Mouse (Mus musculus): ENCODE measurements around the gene Rasgef1a. TPM values are rescaled to one million over a fixed set of nuclear protein-coding genes. Genes with fewer than 3 reads are reported as not detected.

Rasgef1a gene
- polyA plus RNA-seq (2014; fragmentation: Illumina TruSeq; extraction: RNeasy Lipid Tissue Mini Kit (QIAGEN cat#74804); ENCODE audit: low read depth, low replicate concordance) = 0.23 TPM

DNA sequence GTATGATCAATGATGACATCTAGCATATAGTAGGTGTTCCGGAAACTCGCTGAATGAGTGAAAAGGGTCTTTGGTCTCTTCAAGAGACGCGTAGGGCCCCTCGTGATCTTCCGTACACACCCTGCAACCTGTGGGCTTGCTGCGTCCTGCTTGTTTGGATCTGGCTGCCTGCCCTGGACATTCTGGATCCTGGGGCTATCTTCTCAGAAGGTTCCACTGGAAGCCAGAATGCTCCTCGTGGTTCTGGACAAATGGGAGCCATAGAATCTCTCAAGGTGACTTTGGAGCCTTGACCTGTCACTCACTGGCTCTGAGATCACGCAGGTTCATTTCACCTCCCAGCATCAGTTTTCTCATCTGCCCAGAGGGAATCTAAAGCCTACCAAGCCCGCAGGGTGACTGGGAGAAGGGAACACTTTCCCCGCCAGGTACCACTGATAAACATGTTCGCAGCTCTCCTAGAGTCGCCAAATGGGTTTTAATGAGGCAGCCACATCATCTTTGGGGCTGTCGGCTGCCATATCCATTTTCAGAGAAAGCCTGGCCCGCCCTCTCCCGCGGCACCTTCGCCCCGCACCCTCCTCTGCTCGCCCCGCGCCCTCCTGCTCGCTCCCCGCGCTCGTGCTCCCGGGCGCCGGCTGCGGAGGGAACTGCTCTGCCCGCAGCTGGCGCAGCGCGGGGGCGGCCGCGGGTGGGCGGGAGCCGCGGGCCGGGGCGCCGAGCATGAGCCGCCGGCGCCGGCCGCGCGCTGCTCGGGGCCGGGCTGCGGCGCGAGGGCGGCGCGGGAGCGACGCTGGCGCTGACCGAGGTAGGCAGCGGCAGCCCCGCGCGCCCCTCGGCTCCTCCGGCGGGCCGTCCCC is at the start of gene Rasgef1a:
Gene Rasgef1a, plus strand, starts transcription at position 683 of the 860 bp plus-strand sequence.

DNA sequence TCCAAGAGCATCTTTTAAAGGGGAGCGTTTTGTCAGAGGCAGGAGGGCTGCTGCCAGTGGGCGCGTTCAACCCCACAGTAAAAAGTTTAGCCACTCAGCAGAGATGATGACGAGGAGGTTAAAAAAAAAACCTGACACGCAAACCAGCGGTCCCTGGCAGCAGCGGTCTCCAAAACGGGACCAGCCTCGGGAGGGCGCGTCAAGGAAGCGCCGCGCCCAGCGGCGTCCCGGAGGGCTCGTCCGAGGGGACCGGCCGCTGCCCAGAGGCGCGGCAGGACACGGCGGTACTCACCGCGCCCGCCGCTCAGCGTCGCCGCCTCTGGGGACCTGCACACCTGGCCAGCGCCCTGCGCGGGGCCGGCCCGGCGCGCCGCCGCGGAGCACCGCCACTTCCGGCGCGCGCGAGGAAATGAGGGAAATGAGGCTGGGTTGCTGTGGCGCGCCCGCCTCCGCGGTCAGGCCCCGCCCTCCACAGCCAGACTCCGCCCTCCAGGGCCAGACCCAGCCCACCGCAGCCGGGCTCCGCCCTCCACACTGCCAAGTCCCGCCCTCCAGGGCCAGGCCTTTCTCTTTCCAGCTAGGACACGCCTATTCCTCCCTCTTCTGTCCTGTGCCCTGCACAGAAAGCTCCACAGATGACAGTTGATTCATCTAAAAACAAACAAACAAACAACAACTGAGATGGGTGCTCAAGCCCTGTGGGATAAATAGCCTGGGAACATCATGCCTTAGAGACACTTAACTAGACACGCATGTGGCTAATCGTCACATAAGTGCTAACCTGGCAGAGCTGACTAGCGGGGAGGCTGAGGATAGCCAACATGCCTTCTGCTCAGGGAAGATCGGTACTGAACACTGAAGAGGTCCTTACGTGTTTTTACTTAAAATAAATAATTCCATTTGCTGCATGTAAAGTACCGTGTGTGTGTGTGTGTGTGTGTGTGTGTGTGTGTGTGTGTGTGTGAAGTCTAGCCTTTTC is 127.8 kb downstream of the Rasgef1a start, which contains the start of gene Csgalnact2:
Gene Csgalnact2, minus strand, starts transcription at position 410 of the 979 bp plus-strand sequence.

Other genes with a start within 250 kb of the Rasgef1a start
- gene Zfp637, start 170.3 kb upstream of the Rasgef1a start, polyA plus RNA-seq (2014; fragmentation: Illumina TruSeq; extraction: RNeasy Lipid Tissue Mini Kit (QIAGEN cat#74804); ENCODE audit: low read depth, low replicate concordance) = 11.2 TPM
- gene Zfp239, start 149.3 kb upstream of the Rasgef1a start, polyA plus RNA-seq (2014; fragmentation: Illumina TruSeq; extraction: RNeasy Lipid Tissue Mini Kit (QIAGEN cat#74804); ENCODE audit: low read depth, low replicate concordance) = 2.4 TPM
- gene Hnrnpf, start 111.1 kb upstream of the Rasgef1a start, polyA plus RNA-seq (2014; fragmentation: Illumina TruSeq; extraction: RNeasy Lipid Tissue Mini Kit (QIAGEN cat#74804); ENCODE audit: low read depth, low replicate concordance) = 284 TPM
- gene Fxyd4, start 73.7 kb upstream of the Rasgef1a start, polyA plus RNA-seq (2014; fragmentation: Illumina TruSeq; extraction: RNeasy Lipid Tissue Mini Kit (QIAGEN cat#74804); ENCODE audit: low read depth, low replicate concordance) = not detected
- 86.4 TPM for gene Csgalnact2, start 127.7 kb downstream of the Rasgef1a start, polyA plus RNA-seq (2014; fragmentation: Illumina TruSeq; extraction: RNeasy Lipid Tissue Mini Kit (QIAGEN cat#74804); ENCODE audit: low read depth, low replicate concordance)
- gene Ret, start 186.3 kb downstream of the Rasgef1a start, polyA plus RNA-seq (2014; fragmentation: Illumina TruSeq; extraction: RNeasy Lipid Tissue Mini Kit (QIAGEN cat#74804); ENCODE audit: low read depth, low replicate concordance) = 1.5 TPM